Mouse (Mus musculus): ENCODE data around the gene Smyd3. TPM values are rescaled to one million over a fixed set of nuclear protein-coding genes. Genes with fewer than 3 reads are reported as not detected.

The Smyd3 gene
- polyA plus RNA-seq, 1 experiment from 2014 or later, result 18.2 TPM

DNA sequence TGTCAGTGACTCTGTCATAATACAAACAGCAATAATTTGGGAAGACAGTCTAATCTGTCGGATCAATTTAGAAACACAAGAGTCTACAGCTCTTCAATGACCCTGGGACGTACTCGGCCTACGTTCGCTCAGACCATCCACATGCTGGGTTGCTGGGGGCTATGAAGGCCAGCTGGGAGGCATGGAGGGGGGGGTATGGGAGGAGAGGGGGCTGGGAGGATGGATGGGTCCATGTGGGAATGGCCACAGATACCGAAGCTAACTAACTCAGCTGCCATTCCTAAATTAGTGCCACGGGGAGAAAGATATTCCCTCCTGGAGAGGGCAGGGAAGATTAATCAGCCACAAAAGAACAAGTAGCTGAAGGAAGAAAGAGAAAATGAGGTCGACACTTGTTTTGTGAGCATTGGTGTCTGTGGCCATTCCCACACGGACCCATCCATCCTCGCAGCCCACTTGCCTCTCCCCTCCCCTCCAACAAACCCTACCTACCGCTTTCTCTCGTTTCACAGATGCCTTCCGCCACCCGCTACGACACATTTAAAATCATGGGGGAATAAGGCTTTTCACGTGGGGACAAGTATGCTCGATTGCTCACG is 411.6 kb downstream of the Smyd3 start:
- 8% methylated on average over 18 of the region's 18 CpGs for WGBS
- Histone ChIP-seq H3K4me2 (ENCODE audit: low read length) (peak overlapping the region; percentile 41), H3K9ac (ENCODE audit: low read length) (no peak overlapping the region), H3K36me3 (ENCODE audit: control insufficient read depth, insufficient read depth, low read length) (no peaks in the 10 kb centered on the region), H3K4me3 (ENCODE audit: low read depth, low read length) (no peak overlapping the region), H3K9me3 (replicated peaks; ENCODE audit: control insufficient read depth, low read length) (no peaks in the 10 kb centered on the region), H3K27ac (ENCODE audit: low read depth, low read length) (peak overlapping the region; percentile 2; the same call in 1 of the 2 replicates), H3K27me3 (replicated peaks; ENCODE audit: control insufficient read depth, insufficient read depth, low read length) (peaks cover 39% of the 10 kb centered on the region), H3K4me1 (ENCODE audit: control insufficient read depth, insufficient read depth, low read length) (peaks cover 28% of the 10 kb centered on the region)
- no peak for DNase-seq (ENCODE audit: low spot score)
- ATAC-seq, result peak; percentile 70

DNA sequence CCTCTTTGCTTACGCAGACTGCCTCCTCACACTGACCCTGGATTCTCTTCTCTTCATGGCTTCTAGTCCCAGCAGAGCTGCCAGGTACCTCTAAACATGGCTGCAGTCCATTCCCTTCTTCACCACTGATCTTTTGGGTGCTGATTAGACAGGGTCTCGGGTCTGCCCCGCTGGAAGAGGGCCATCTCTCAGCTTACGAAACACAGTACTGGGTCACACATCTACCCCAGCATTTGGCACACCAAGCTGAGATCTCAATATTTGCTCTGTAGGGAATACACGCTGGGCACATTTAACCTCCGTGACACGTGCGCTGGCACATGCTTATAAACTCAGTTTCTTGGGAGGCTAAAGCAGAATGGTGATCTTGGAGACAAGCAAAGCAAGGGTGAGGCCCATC is 413.4 kb downstream of the Smyd3 start:
- H3K9ac ChIP-seq (ENCODE audit: low read length), result no peak overlapping the region
- no peak overlapping the region for H3K4me3 ChIP-seq (ENCODE audit: low read depth, low read length)
- no peak overlapping the region for H3K4me2 ChIP-seq (ENCODE audit: low read length)
- no peaks in the 10 kb centered on the region for H3K9me3 ChIP-seq (replicated peaks; ENCODE audit: control insufficient read depth, low read length)
- ATAC-seq (no peak), DNase-seq (ENCODE audit: low spot score) (no peak)
- WGBS, result 94% methylated on average over 8 of the region's 8 CpGs
- no peaks in the 10 kb centered on the region for H3K36me3 ChIP-seq (ENCODE audit: control insufficient read depth, insufficient read depth, low read length)
- H3K27me3 ChIP-seq (replicated peaks; ENCODE audit: control insufficient read depth, insufficient read depth, low read length), result peaks cover 36% of the 10 kb centered on the region
- no peak overlapping the region for H3K27ac ChIP-seq (ENCODE audit: low read depth, low read length)
- peaks cover 28% of the 10 kb centered on the region for H3K4me1 ChIP-seq (ENCODE audit: control insufficient read depth, insufficient read depth, low read length)

DNA sequence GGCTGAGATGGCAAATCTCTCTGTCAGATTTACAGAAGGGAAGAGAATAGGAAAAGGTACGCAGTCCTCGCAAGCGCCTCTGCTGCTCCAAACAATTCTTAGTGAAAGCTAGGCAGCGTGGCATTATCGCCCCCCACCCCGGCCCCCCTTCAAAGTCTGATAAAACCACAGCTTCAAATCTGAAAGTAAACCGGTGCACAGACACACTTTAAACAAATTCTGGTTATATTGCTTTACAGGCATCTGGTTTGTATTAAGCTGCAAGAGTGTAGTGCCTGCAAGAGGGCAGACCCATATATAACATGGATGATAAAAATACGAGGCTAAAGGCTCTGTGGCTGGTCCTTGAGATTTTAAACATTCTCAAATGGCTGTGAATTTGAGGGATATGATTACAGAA is 420.8 kb downstream of the Smyd3 start:
- no peak overlapping the region for H3K4me3 ChIP-seq (ENCODE audit: low read depth, low read length)
- no peaks in the 10 kb centered on the region for H3K4me1 ChIP-seq (ENCODE audit: control insufficient read depth, insufficient read depth, low read length)
- H3K27ac ChIP-seq (ENCODE audit: low read depth, low read length), result no peak overlapping the region
- 91% methylated on average over 8 of the region's 8 CpGs for WGBS
- H3K4me2 ChIP-seq (ENCODE audit: low read length), result no peak overlapping the region
- no peaks in the 10 kb centered on the region for H3K27me3 ChIP-seq (replicated peaks; ENCODE audit: control insufficient read depth, insufficient read depth, low read length)
- H3K36me3 ChIP-seq (ENCODE audit: control insufficient read depth, insufficient read depth, low read length), result no peaks in the 10 kb centered on the region
- no peaks in the 10 kb centered on the region for H3K9me3 ChIP-seq (replicated peaks; ENCODE audit: control insufficient read depth, low read length)
- DNase-seq (ENCODE audit: low spot score) (no peak), ATAC-seq (no peak)
- no peak overlapping the region for H3K9ac ChIP-seq (ENCODE audit: low read length)

DNA sequence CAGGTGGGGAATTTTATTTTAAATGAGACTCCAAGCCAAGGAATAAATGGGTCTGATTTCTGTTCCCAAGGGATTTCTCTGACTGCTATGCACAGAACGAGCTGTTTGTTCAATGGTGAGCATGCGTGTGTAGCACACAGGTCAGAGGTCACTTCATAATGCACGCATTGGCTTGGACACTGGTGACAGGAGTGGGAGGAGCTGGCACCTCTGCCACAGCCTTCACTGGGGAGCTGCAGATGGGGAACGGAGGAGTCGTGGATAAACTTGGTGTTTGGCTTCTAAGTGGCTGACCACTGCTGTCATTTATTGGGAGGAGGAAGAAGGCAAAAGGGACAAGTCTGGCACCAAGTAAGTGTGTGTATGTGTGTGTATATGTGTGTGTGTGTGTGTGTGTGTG is 421.5 kb downstream of the Smyd3 start:
- Histone ChIP-seq H3K27me3 (replicated peaks; ENCODE audit: control insufficient read depth, insufficient read depth, low read length) (no peaks in the 10 kb centered on the region), H3K9ac (ENCODE audit: low read length) (no peak overlapping the region), H3K9me3 (replicated peaks; ENCODE audit: control insufficient read depth, low read length) (no peaks in the 10 kb centered on the region), H3K27ac (ENCODE audit: low read depth, low read length) (no peak overlapping the region), H3K4me1 (ENCODE audit: control insufficient read depth, insufficient read depth, low read length) (no peaks in the 10 kb centered on the region), H3K4me2 (ENCODE audit: low read length) (no peak overlapping the region), H3K36me3 (ENCODE audit: control insufficient read depth, insufficient read depth, low read length) (no peaks in the 10 kb centered on the region), H3K4me3 (ENCODE audit: low read depth, low read length) (no peak overlapping the region)
- WGBS, result 76% methylated on average over 5 of the region's 5 CpGs
- ATAC-seq, result no peak
- DNase-seq (ENCODE audit: low spot score), result no peak

DNA sequence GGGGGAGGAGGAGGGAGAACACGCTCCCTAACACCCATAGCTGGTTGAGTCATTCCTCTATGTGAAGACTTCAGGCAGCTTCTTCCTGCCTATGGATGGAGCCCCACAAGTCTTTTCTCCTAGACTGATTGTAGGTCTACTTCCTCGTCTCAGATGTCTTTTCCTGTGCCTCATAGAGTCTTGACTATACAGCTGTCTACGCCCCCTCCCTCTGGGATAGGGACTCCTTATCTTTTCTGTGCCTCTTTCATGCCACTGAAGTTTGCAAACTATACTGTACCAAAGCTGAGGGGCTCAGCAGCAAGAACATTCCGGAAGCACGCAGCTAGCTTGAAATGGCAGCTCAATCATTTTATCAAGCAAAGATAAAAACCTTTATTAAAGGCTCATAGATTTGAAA is 428.7 kb downstream of the Smyd3 start:
- no peak for ATAC-seq
- 86% methylated on average over 5 of the region's 5 CpGs for WGBS

DNA sequence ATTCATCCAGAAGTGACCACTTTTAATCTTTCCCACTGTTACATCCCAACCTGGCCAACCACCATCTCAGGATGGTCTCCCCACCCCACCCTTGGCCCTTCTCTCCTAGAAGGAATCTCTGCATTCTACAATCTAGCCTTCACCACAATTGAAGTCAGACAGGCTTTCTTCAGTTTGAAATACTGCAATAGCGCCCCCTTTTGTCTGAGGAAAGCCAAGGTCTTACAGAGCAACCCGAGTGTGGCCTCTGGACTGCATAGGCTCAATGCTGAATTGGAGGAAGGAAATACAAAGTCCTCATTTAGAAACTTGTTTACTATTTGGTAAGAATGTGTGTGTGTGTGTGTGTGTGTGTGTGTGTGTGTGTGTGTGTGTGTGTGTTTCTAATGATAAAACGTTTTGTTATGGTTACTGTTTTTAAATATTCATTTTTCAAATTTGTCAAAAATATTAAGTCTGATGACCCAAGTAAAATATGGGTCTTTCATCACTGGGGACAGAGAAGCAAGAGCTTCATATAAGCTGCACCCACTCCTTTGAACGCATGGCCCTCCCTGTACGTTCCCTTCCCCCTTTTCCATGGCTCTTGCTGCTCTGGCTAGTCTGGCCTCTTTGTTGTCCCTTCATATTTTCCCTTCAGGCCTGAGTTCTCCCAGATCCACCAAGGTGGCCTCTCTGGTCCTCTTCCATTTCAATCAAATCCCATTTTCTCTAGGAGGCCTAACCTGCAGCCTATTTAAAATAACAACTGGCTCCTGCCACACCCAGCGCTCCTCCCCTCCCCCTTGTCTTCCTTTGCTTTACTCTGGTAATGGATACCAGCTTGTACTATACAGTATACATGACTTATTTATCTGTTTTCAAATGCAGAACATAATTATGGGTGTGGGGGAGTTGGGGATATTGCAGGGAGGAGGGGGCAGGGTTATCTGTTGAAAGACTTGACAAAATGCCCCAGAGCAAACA is 430.5 kb downstream of the Smyd3 start:
- Histone ChIP-seq H3K9me3 (replicated peaks; ENCODE audit: control insufficient read depth, low read length) (no peaks in the 10 kb centered on the region), H3K27ac (ENCODE audit: low read depth, low read length) (no peak overlapping the region), H3K27me3 (replicated peaks; ENCODE audit: control insufficient read depth, insufficient read depth, low read length) (no peaks in the 10 kb centered on the region), H3K9ac (ENCODE audit: low read length) (no peak overlapping the region), H3K4me2 (ENCODE audit: low read length) (no peak overlapping the region), H3K4me1 (ENCODE audit: control insufficient read depth, insufficient read depth, low read length) (no peaks in the 10 kb centered on the region), H3K4me3 (ENCODE audit: low read depth, low read length) (no peak overlapping the region), H3K36me3 (ENCODE audit: control insufficient read depth, insufficient read depth, low read length) (no peaks in the 10 kb centered on the region)
- DNase-seq (ENCODE audit: low spot score) (peak; percentile 47), ATAC-seq (no peak)
- WGBS, result 57% methylated on average over 6 of the region's 6 CpGs

More for the DNA sequence above, 428.7 kb downstream of the Smyd3 start:
- no peaks in the 10 kb centered on the region for H3K9me3 ChIP-seq (replicated peaks; ENCODE audit: control insufficient read depth, low read length)
- no peak overlapping the region for H3K4me3 ChIP-seq (ENCODE audit: low read depth, low read length)
- H3K4me2 ChIP-seq (ENCODE audit: low read length), result no peak overlapping the region
- H3K36me3 ChIP-seq (ENCODE audit: control insufficient read depth, insufficient read depth, low read length), result no peaks in the 10 kb centered on the region
- H3K27ac ChIP-seq (ENCODE audit: low read depth, low read length), result no peak overlapping the region
- no peaks in the 10 kb centered on the region for H3K27me3 ChIP-seq (replicated peaks; ENCODE audit: control insufficient read depth, insufficient read depth, low read length)
- H3K9ac ChIP-seq (ENCODE audit: low read length), result no peak overlapping the region
- H3K4me1 ChIP-seq (ENCODE audit: control insufficient read depth, insufficient read depth, low read length), result no peaks in the 10 kb centered on the region
- no peak for DNase-seq (ENCODE audit: low spot score)

DNA sequence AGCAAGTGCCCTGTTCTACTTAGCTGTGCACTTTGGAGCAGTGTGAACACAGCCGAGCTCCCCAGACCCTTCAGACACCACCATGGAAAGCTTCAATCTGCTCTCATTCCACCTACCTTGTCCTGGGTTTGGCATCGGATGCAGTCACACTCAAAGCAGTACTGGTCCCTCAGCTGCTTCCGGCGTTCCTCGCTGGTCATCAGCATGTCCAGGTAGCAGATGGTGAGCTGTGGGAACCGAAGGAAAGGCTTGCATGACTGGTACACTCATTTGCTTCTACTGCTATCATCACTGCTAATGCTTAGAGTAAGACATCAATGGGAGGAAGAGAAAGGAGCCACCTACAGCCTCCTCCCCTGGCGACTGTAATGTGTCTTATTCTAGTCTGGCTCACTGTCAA is 431.6 kb downstream of the Smyd3 start:
- Histone ChIP-seq H3K9ac (ENCODE audit: low read length) (no peak overlapping the region), H3K27ac (ENCODE audit: low read depth, low read length) (no peak overlapping the region), H3K36me3 (ENCODE audit: control insufficient read depth, insufficient read depth, low read length) (no peaks in the 10 kb centered on the region), H3K4me1 (ENCODE audit: control insufficient read depth, insufficient read depth, low read length) (no peaks in the 10 kb centered on the region), H3K9me3 (replicated peaks; ENCODE audit: control insufficient read depth, low read length) (no peaks in the 10 kb centered on the region), H3K27me3 (replicated peaks; ENCODE audit: control insufficient read depth, insufficient read depth, low read length) (no peaks in the 10 kb centered on the region), H3K4me2 (ENCODE audit: low read length) (no peak overlapping the region), H3K4me3 (ENCODE audit: low read depth, low read length) (no peak overlapping the region)
- no peak for ATAC-seq
- DNase-seq (ENCODE audit: low spot score), result no peak
- 95% methylated on average over 7 of the region's 7 CpGs for WGBS

DNA sequence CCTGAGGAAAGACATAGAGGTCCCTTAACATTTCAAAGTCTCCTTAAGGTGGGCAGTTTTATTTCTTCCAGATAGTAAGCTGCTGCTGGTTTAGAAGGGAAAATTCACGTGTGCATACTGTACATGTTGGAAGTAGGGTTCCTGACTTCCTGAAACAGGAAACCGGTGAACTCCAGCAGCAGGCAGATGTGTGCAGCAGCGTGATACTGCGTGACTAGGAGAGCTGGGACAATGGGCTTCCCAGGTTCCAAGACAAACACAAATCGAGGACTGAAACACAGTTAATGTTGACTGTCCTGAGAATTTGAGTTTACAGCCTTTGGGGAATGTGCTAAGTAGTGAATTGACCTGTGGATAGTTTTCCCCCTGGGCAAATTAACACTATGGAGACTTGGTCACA is 434.7 kb downstream of the Smyd3 start:
- ATAC-seq (no peak), DNase-seq (ENCODE audit: low spot score) (no peak)
- Histone ChIP-seq H3K4me2 (ENCODE audit: low read length) (no peak overlapping the region), H3K36me3 (ENCODE audit: control insufficient read depth, insufficient read depth, low read length) (no peaks in the 10 kb centered on the region), H3K27ac (ENCODE audit: low read depth, low read length) (no peak overlapping the region), H3K4me3 (ENCODE audit: low read depth, low read length) (no peak overlapping the region), H3K9me3 (replicated peaks; ENCODE audit: control insufficient read depth, low read length) (no peaks in the 10 kb centered on the region), H3K9ac (ENCODE audit: low read length) (no peak overlapping the region), H3K27me3 (replicated peaks; ENCODE audit: control insufficient read depth, insufficient read depth, low read length) (no peaks in the 10 kb centered on the region), H3K4me1 (ENCODE audit: control insufficient read depth, insufficient read depth, low read length) (no peaks in the 10 kb centered on the region)
- WGBS, result 88% methylated on average over 5 of the region's 5 CpGs

DNA sequence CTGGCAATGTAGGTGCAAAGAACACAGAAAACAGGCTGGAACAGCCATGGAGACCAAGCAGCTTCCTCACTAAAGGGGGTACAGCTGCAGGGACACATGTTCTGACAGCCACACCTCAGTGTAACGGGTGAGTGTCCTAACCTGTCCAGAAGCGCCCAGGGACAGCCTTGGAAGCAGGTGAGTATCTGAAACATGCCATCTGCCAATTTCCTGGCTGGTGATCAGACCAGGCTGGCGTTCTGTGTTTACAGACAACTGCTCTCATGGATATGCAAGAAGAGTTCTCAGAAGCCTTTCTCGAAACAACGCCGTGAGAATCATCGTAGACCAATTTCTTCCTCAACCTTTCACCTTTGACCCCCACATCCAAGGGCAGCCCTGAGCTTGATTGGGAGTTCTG is 444.0 kb downstream of the Smyd3 start:
- no peak overlapping the region for H3K4me3 ChIP-seq (ENCODE audit: low read depth, low read length)
- no peaks in the 10 kb centered on the region for H3K36me3 ChIP-seq (ENCODE audit: control insufficient read depth, insufficient read depth, low read length)
- H3K4me2 ChIP-seq (ENCODE audit: low read length), result no peak overlapping the region
- peaks cover 8% of the 10 kb centered on the region for H3K27me3 ChIP-seq (replicated peaks; ENCODE audit: control insufficient read depth, insufficient read depth, low read length)
- no peak overlapping the region for H3K9ac ChIP-seq (ENCODE audit: low read length)
- H3K27ac ChIP-seq (ENCODE audit: low read depth, low read length), result no peak overlapping the region
- no peak for DNase-seq (ENCODE audit: low spot score)
- peak; percentile 23; the same call in 1 of the 2 replicates for ATAC-seq
- peaks cover 7% of the 10 kb centered on the region for H3K4me1 ChIP-seq (ENCODE audit: control insufficient read depth, insufficient read depth, low read length)
- 77% methylated on average over 7 of the region's 7 CpGs for WGBS
- H3K9me3 ChIP-seq (replicated peaks; ENCODE audit: control insufficient read depth, low read length), result no peaks in the 10 kb centered on the region

All from forebrain, embryonic 14.5 days (tissue).